Mouse (Mus musculus) lung, adult 2 months (tissue): Measurements from ENCODE around the gene Slc4a1ap. TPM values are rescaled to one million over a fixed set of nuclear protein-coding genes. Genes with fewer than 3 reads are reported as not detected.
A peak's percentile ranks its signal among the peaks of the same experiment; 100 is the strongest.

ENCODE experiments used
- DNase-seq: peaks from one replicate; pipeline ENCODE4 v3.0.0; 2022
- H3K4me1 ChIP-seq: fragments of 200-500 bp; 2 replicates; pipeline ENCODE4 v1.6.1; 2011; ENCODE audit warnings: low read length; ENCODE audit not compliant: control insufficient read depth, insufficient read depth
- H3K4me3 ChIP-seq: fragments of 200-500 bp; replicated peaks from 2 replicates; pipeline ENCODE3; 2011; ENCODE audit warnings: low read depth, mild to moderate bottlenecking, control low read depth, low read length; ENCODE audit errors: extremely low read depth
- CTCF ChIP-seq: fragments of 200-500 bp; IDR thresholded peaks from 2 replicates; pipeline ENCODE4 v1.5.1; 2011; ENCODE audit warnings: mild to moderate bottlenecking, low read length, control low read depth; ENCODE audit not compliant: insufficient read depth
- POLR2A ChIP-seq: fragments of 200-500 bp; IDR thresholded peaks from 2 replicates; pipeline ENCODE4 v1.6.1; 2011; ENCODE audit warnings: low read depth, mild to moderate bottlenecking, control low read depth, low read length, borderline replicate concordance; ENCODE audit errors: extremely low read depth
- WGBS: fragments of 180-500 bp; shearing (Covaris S2); methylation state at CpG from one replicate; pipeline ENCODE4 v1.1.7; 2018; 5-methylcytosine and 5-hydroxymethylcytosine counted together
- polyA plus RNA-seq: library from polyadenylated mRNA; depleted of rRNA; stranded (reverse); fragments of >200 nt; gene quantifications from 2 replicates; pipeline ENCODE4 v1.2.3, GENCODE M21; 2012

Gene Slc4a1ap
- polyA plus RNA-seq, 1 experiment = 15.8 TPM

DNA sequence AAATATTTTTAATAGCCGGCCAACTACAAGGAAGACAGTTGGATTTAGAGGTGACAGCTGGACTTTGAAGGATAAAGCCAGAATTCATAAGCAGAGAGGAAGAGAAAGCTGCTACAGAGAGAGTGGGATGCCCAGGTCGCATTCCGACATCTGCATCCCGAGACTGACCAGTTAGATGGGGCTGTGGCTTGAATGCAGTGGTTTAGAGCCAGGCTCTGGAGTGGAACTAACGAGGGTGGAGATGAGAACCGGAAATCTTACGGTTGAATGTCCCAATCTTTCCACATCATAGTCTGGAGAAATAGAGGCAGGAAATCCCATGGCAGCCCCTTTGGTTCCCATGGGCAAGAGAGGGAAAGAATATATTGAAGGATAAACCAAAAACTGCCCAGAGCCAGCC is 39.2 kb downstream of the Slc4a1ap start:
- TF ChIP-seq CTCF (no peak), POLR2A (no peak)
- no peak for DNase-seq
- WGBS = 88% methylated on average over 7 of the region's 7 CpGs

DNA sequence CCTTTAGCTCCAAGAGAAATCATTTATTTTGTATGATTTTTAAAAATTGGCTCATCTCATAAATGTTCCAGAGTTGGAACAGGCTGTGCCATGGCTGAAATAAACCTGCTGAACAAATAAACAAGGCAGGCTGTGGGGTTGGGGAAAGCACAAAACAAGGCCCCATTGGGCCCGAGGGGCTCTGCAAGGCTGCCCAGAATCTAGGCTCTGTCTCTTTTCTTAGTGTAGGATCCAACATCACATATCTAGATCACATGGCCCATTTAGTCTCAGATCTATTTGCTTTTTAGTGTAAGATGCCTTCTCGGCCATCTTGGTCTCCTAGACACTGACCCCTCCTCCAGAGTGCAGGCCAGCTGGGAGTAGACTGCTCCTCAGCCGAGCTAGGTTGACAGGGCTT is 39.7 kb downstream of the Slc4a1ap start:
- Histone ChIP-seq H3K4me3 (no peak overlapping the region), H3K4me1 (peaks cover 22% of the 10 kb centered on the region)
- TF ChIP-seq POLR2A = no peak
- TF ChIP-seq CTCF = no peak
- no peak for DNase-seq
- 63% methylated on average over 3 of the region's 3 CpGs for WGBS

More for the DNA sequence above, 39.2 kb downstream of the Slc4a1ap start:
- H3K4me3 ChIP-seq = no peak overlapping the region
- peaks cover 22% of the 10 kb centered on the region for H3K4me1 ChIP-seq

DNA sequence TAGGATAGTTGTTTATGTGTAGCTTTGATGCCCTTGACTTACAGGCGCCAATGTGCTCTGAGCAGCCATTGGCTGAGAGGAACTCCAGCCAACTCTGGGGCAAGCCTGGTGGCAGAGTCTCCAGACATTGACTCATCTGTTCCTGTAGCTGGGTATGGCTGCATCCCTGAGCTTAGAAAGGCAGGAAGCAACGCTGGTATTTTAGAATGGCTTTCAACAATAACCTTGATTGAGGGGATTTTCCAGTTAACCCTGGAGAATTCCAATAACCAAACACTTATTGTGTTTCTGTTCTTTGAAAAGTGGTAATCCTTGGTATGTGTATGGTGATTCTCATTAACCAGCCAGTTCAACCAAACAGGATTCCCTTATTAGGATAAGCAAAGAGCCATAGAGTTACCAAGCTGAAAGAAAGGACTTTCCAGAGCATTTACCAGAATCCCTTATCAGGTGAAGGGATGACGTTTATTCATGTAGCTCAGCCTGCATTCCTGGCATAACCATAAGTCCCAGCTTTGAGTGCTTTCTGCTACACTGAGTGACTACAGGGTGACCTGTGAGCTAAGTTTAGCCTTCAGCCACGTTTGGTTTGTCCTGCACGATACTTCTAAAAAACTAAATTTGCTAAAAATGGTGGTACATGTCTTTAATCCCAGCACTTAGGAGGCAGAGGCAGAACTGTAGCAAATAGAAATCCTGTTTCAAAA is 41.3 kb downstream of the Slc4a1ap start:
- Histone ChIP-seq H3K4me1 (peaks cover 16% of the 10 kb centered on the region), H3K4me3 (no peak overlapping the region)
- TF ChIP-seq POLR2A = no peak
- no peak for TF ChIP-seq CTCF
- 35% methylated on average over 5 of the region's 5 CpGs for WGBS
- DNase-seq = no peak

GRCm38 (mm10) chr5:31571023-31571608 is 44.3 kb downstream of the Slc4a1ap start:
- WGBS = 6% methylated on average over 20 of the region's 20 CpGs
- TF ChIP-seq POLR2A (no peak), CTCF (no peak)
- no peak for DNase-seq
- Histone ChIP-seq H3K4me3 (peak overlapping the region; percentile 33), H3K4me1 (peaks cover 13% of the 10 kb centered on the region)

DNA sequence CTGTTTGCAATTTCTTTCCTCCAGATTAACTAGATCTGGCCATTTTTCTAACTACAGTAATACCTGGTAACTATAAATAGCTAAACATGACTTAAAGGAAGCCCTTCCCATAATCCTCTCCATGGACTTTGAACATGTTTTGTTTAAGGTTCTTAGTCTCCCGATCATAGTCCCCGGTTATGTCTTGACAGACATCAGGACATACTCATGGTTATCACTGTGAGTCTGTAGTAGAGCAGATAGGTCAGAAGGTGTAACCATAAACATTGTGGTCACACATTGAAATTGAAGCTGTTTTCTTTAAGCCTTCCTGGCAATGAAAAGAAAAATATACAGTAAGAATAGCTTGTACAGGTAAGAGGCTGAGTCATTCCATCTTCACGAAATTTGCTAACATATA is 46.9 kb downstream of the Slc4a1ap start:
- WGBS = 92% methylated on average over 3 of the region's 3 CpGs
- no peak for DNase-seq
- H3K4me3 ChIP-seq = no peak overlapping the region
- peaks cover 6% of the 10 kb centered on the region for H3K4me1 ChIP-seq
- TF ChIP-seq CTCF (no peak), POLR2A (no peak)

DNA sequence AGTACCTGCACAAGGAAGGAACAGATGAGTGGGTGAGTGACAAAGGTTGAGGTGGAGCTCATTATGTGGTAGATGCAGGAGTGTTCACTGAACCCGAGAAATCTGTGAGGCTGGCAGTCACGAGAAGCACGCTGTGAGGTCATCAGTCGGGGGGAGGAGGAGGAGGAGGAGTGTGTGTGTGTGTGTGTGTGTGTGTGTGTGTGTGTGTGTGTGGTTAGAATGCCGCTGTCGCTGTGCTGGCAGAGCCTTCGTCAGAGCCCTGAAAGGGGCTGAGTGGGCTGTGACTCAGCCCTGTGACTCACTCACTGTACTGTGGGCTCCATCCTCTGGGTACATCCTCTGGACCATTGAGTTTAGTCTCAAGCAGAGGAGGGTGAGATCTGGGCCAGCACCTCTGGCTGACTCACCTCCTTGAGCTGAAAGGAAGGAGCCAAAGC is 49.8 kb downstream of the Slc4a1ap start:
- Histone ChIP-seq H3K4me3 (no peak overlapping the region), H3K4me1 (peaks cover 2% of the 10 kb centered on the region)
- no peak for DNase-seq
- no peak for TF ChIP-seq CTCF
- no peak for TF ChIP-seq POLR2A
- 41% methylated on average over 7 of the region's 7 CpGs for WGBS

DNA sequence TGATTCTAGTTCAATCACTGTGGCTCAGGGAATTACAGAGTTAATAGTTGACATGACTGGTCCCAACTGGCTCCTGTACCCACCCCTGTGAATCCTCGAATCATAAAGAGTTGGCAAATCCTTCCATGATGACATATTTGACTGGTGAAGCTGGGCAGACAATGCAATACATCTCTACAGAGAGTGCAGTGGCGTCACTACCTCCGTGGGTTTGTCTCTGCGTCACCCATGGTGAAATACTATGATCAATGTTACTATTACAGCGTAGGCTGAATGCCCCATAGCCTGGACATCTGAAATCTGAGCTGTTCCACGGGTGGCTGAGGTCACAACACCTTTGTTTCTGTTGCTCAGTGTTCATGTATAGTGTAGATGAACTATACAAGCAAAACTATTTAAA is 54.5 kb downstream of the Slc4a1ap start:
- TF ChIP-seq CTCF (no peak), POLR2A (no peak)
- DNase-seq = no peak
- no peaks in the 10 kb centered on the region for H3K4me1 ChIP-seq
- 65% methylated on average over 6 of the region's 6 CpGs for WGBS
- H3K4me3 ChIP-seq = no peak overlapping the region

DNA sequence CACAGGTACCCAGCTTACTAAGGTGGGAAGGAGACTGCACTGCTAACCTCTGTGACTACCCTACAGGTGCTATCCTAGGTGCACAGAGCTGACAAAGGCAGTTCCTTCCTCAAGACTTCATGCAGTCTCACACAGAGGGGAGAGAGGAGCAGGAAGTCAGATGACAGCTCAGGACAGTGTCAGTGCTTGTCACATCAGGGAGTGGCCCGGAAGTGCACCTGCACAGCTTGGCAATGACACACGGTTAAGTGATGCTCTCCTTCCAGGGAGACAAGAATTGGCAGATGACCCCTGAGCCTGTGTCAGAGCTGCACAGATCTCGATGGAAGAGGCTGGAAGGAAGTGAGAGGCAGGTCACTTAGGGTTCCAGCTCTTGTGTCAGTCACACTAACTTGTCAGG is 55.1 kb downstream of the Slc4a1ap start:
- TF ChIP-seq CTCF (no peak), POLR2A (no peak)
- no peak for DNase-seq

GRCm38 (mm10) chr5:31583261-31583660 is 56.5 kb downstream of the Slc4a1ap start:
- 88% methylated on average over 2 of the region's 2 CpGs for WGBS
- no peak overlapping the region for H3K4me3 ChIP-seq
- no peak for TF ChIP-seq POLR2A
- TF ChIP-seq CTCF = no peak
- DNase-seq = no peak
- no peaks in the 10 kb centered on the region for H3K4me1 ChIP-seq

More for the DNA sequence above, 55.1 kb downstream of the Slc4a1ap start:
- Histone ChIP-seq H3K4me1 (no peaks in the 10 kb centered on the region), H3K4me3 (no peak overlapping the region)
- 47% methylated on average over 3 of the region's 3 CpGs for WGBS

DNA sequence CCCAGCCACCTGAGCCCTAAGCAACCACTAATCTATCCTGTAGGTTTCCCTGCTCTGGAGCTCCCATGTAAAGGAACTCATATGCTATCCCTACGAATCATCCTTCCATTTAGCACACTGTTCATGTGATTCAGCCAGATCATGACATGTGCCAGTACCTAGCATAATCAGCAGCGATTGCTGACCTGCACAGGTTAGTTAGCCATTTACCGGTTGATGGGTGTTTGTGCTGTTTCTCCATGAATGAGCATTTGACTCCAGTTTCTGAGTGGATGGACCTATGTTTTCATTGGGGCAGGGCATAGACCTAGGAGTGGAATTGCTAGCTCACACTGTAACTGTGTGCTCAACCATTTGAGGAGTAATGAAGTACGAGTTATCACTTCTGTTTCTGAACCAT is 58.7 kb downstream of the Slc4a1ap start:
- 88% methylated on average over 4 of the region's 4 CpGs for WGBS
- no peaks in the 10 kb centered on the region for H3K4me1 ChIP-seq
- TF ChIP-seq POLR2A = no peak
- no peak overlapping the region for H3K4me3 ChIP-seq
- no peak for DNase-seq
